Mouse (Mus musculus): ENCODE measurements around the gene Htra3. TPM values are rescaled to one million over a fixed set of nuclear protein-coding genes. Genes with fewer than 3 reads are reported as not detected.

Htra3 gene
- total RNA-seq, 1 experiment = 0.71 TPM

GRCm38 (mm10) chr5:35607784-35608183, 71.8 kb downstream of the Htra3 start:
- no peak overlapping the region for H3K9ac ChIP-seq (ENCODE audit: insufficient read depth, low read depth, low read length, poor library complexity, severe bottlenecking)
- peaks cover 0 to 4% of the 10 kb centered on the region in 2 experiments; a peak in 1 of 4 replicates for H3K4me1 ChIP-seq (ENCODE audit: control insufficient read depth in 2 of 2, insufficient read depth in 2 of 2, low read length in 2 of 2, poor library complexity in 1 of 2)
- H3K9me3 ChIP-seq (ENCODE audit: control insufficient read depth, insufficient read depth, low read depth, low read length) = no peaks in the 10 kb centered on the region
- no peak for TF ChIP-seq CHD2 (IDR thresholded peaks at IDR 0.05; ENCODE audit: low read depth, low read length)
- no peak for TF ChIP-seq MAFK (IDR thresholded peaks at IDR 0.05; ENCODE audit: insufficient read depth, low read depth, low read length)
- TF ChIP-seq HCFC1 (IDR thresholded peaks at IDR 0.05; ENCODE audit: borderline replicate concordance, insufficient read depth, low read length) = no peak
- no peak for TF ChIP-seq ZNF384 (IDR thresholded peaks at IDR 0.05; ENCODE audit: low read depth, low read length)
- no peak for TF ChIP-seq ZC3H11A (IDR thresholded peaks at IDR 0.05; ENCODE audit: borderline replicate concordance, low read depth, low read length)
- no peak for DNase-seq (ENCODE audit: low read depth, low spot score)
- no peaks in the 10 kb centered on the region for H3K36me3 ChIP-seq (ENCODE audit: control insufficient read depth, insufficient read depth, low read length, poor library complexity, severe bottlenecking)
- in situ Hi-C loops (cut with MboI; ENCODE audit: low sequenced_read_pairs in 2 of 2, unreplicated experiment in 2 of 2) = no loop called here
- no peak overlapping the region for H3K27ac ChIP-seq (ENCODE audit: insufficient read depth, low read depth, low read length, poor library complexity, severe bottlenecking)
- no peak overlapping the region for H3K4me3 ChIP-seq (ENCODE audit: insufficient read depth in 1 of 2, low read depth in 1 of 2, low read length in 2 of 2, poor library complexity in 1 of 2, severe bottlenecking in 1 of 2)

- in situ Hi-C loops (cut with MboI; ENCODE audit: low sequenced_read_pairs in 2 of 2, unreplicated experiment in 2 of 2) = no loop called here
- H3K4me1 ChIP-seq (ENCODE audit: control insufficient read depth in 2 of 2, insufficient read depth in 2 of 2, low read length in 2 of 2, poor library complexity in 1 of 2) = peaks cover 0 to 4% of the 10 kb centered on the region in 2 experiments; a peak in 1 of 4 replicates
- no peak for DNase-seq (ENCODE audit: low read depth, low spot score)
- H3K9me3 ChIP-seq (ENCODE audit: control insufficient read depth, insufficient read depth, low read depth, low read length) = no peaks in the 10 kb centered on the region
- H3K27ac ChIP-seq (ENCODE audit: insufficient read depth, low read depth, low read length, poor library complexity, severe bottlenecking) = no peak overlapping the region; the same call in 1 of the 2 replicates
- TF ChIP-seq CHD2 (IDR thresholded peaks at IDR 0.05; ENCODE audit: low read depth, low read length) (no peak), ZC3H11A (IDR thresholded peaks at IDR 0.05; ENCODE audit: borderline replicate concordance, low read depth, low read length) (no peak), HCFC1 (IDR thresholded peaks at IDR 0.05; ENCODE audit: borderline replicate concordance, insufficient read depth, low read length) (no peak), MAFK (IDR thresholded peaks at IDR 0.05; ENCODE audit: insufficient read depth, low read depth, low read length) (no peak), ZNF384 (IDR thresholded peaks at IDR 0.05; ENCODE audit: low read depth, low read length) (no peak)
- no peak overlapping the region for H3K4me3 ChIP-seq (ENCODE audit: insufficient read depth in 1 of 2, low read depth in 1 of 2, low read length in 2 of 2, poor library complexity in 1 of 2, severe bottlenecking in 1 of 2)
- H3K9ac ChIP-seq (ENCODE audit: insufficient read depth, low read depth, low read length, poor library complexity, severe bottlenecking) = no peak overlapping the region
- no peaks in the 10 kb centered on the region for H3K36me3 ChIP-seq (ENCODE audit: control insufficient read depth, insufficient read depth, low read length, poor library complexity, severe bottlenecking)
Observed at GRCm38 (mm10) chr5:35606800-35607199, 72.8 kb downstream of the Htra3 start.

GRCm38 (mm10) chr5:35605355-35605754, 74.2 kb downstream of the Htra3 start:
- DNase-seq (ENCODE audit: low read depth, low spot score) = no peak
- Histone ChIP-seq H3K36me3 (ENCODE audit: control insufficient read depth, insufficient read depth, low read length, poor library complexity, severe bottlenecking) (no peaks in the 10 kb centered on the region), H3K9me3 (ENCODE audit: control insufficient read depth, insufficient read depth, low read depth, low read length) (no peaks in the 10 kb centered on the region), H3K4me1 (ENCODE audit: control insufficient read depth in 2 of 2, insufficient read depth in 2 of 2, low read length in 2 of 2, poor library complexity in 1 of 2) (peaks cover 0 to 4% of the 10 kb centered on the region in 2 experiments; a peak in 1 of 4 replicates), H3K27ac (ENCODE audit: insufficient read depth, low read depth, low read length, poor library complexity, severe bottlenecking) (no peak overlapping the region), H3K4me3 (ENCODE audit: insufficient read depth in 1 of 2, low read depth in 1 of 2, low read length in 2 of 2, poor library complexity in 1 of 2, severe bottlenecking in 1 of 2) (no peak overlapping the region), H3K9ac (ENCODE audit: insufficient read depth, low read depth, low read length, poor library complexity, severe bottlenecking) (no peak overlapping the region)
- in situ Hi-C loops (cut with MboI; ENCODE audit: low sequenced_read_pairs in 2 of 2, unreplicated experiment in 2 of 2) = no loop called here
- TF ChIP-seq CHD2 (IDR thresholded peaks at IDR 0.05; ENCODE audit: low read depth, low read length) = no peak
- TF ChIP-seq HCFC1 (IDR thresholded peaks at IDR 0.05; ENCODE audit: borderline replicate concordance, insufficient read depth, low read length) = no peak
- no peak for TF ChIP-seq MAFK (IDR thresholded peaks at IDR 0.05; ENCODE audit: insufficient read depth, low read depth, low read length)
- TF ChIP-seq ZNF384 (IDR thresholded peaks at IDR 0.05; ENCODE audit: low read depth, low read length) = no peak
- no peak for TF ChIP-seq ZC3H11A (IDR thresholded peaks at IDR 0.05; ENCODE audit: borderline replicate concordance, low read depth, low read length)

Other genes with a start within 250 kb of the Htra3 start
- 4.3 and 6.1 TPM in 2 replicates for gene Cpz, start 154.1 kb downstream of the Htra3 start, total RNA-seq (2012; rRNA removed)
- 14.9 and 15.1 TPM in 2 replicates for gene Trmt44, start 104.7 kb downstream of the Htra3 start, total RNA-seq (2012; rRNA removed)
- 7.2 and 9.1 TPM in 2 replicates for gene Acox3, start 96.7 kb downstream of the Htra3 start, total RNA-seq (2012; rRNA removed)
- 5.1 and 5.9 TPM in 2 replicates for gene Sh3tc1, start 60.2 kb upstream of the Htra3 start, total RNA-seq (2012; rRNA removed)
- 0.95 and 1.6 TPM in 2 replicates for gene Ablim2, start 78.1 kb upstream of the Htra3 start, total RNA-seq (2012; rRNA removed)
- gene Afap1, start 213.5 kb upstream of the Htra3 start, total RNA-seq (2012; rRNA removed) = 9.0 and 13.7 TPM in 2 replicates